In the genomic region with DNA sequence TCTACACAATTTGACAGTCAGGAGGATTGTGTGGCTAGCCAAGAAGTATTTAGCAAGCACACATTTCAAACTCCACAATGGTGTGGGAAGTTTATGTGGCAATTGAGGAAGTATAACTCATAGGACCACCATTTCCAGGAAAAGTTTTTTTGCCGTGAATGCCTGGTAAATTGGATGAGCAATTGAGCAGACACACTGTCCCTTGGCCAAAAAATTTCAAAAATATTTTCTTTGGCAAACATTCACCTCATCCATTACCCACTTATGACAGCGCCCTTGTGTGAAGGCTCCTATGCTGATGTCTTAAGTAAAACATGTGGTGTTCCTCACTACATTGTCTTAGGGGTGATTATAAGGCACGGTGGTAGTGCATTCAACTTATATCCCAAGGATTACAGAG, we compare ENCODE assay signal across 21 mouse cellular contexts. TPM values are rescaled to one million over a fixed set of nuclear protein-coding genes. Genes with fewer than 3 reads are reported as not detected.
"Had no signal": no experiment of that assay in that cellular context is flagged by ENCODE, and none has a peak within 500 bp of the region (broad histone marks: within the 10 kb centered on the region; RNA-seq: fewer than 3 reads in every experiment).

No protein-coding gene starts in this region.

- DNase-seq: lung, adult 2 months; lung, postnatal 10 days; right cerebral cortex, adult 18-20 months; right cerebral cortex, postnatal 25 days; thymus, postnatal 4 days had no signal

- H3K4me2 ChIP-seq: liver, embryonic 11.5 days; liver, embryonic 15.5 days; midbrain, embryonic 13.5 days; neural tube, embryonic 15.5 days had no signal

- H3K4me1 ChIP-seq: limb, embryonic 10.5 days; liver, embryonic 15.5 days; midbrain, embryonic 13.5 days; neural tube, embryonic 15.5 days had no signal

- H3K27me3 ChIP-seq: liver, embryonic 15.5 days; megakaryocyte, embryonic 14.5 days; midbrain, embryonic 13.5 days; neural tube, embryonic 15.5 days had no signal

- ATAC-seq: midbrain, embryonic 13.5 days had no signal

- H3K27ac ChIP-seq: kidney, postnatal 0 days; left cerebral cortex, adult 2 months; limb, embryonic 10.5 days; liver, embryonic 15.5 days; macrophage; midbrain, embryonic 13.5 days; neural tube, embryonic 15.5 days; stomach, postnatal 0 days had no signal

- H3K4me3 ChIP-seq: left cerebral cortex, adult 2 months; limb, embryonic 10.5 days; liver, embryonic 15.5 days; megakaryocyte, embryonic 14.5 days; midbrain, embryonic 13.5 days; neural tube, embryonic 15.5 days had no signal

- H3K9me3 ChIP-seq: limb, embryonic 10.5 days; liver, embryonic 15.5 days; megakaryocyte, embryonic 14.5 days; midbrain, embryonic 13.5 days; neural tube, embryonic 15.5 days had no signal

- H3K36me3 ChIP-seq: limb, embryonic 10.5 days; liver, embryonic 15.5 days; midbrain, embryonic 13.5 days; neural tube, embryonic 15.5 days had no signal

- H3K9ac ChIP-seq: liver, embryonic 15.5 days; midbrain, embryonic 13.5 days; neural tube, embryonic 15.5 days had no signal

RNA-seq across cellular contexts. Expression of a gene that starts 17.2 kb away (rescaled TPM):
- total RNA-seq: layer of hippocampus, postnatal 25 days; left cerebral cortex, adult 2 months; left cerebral cortex, postnatal 14 days; midbrain, postnatal 0 days had no signal
- polyA plus RNA-seq: kidney, postnatal 0 days; large intestine, adult 2 months; limb, embryonic 10.5 days; liver, embryonic 11.5 days; liver, embryonic 15.5 days; lung, adult 2 months; midbrain, embryonic 13.5 days; midbrain, postnatal 0 days; neural tube, embryonic 11.5 days; neural tube, embryonic 15.5 days; small intestine, adult 2 months; stomach, postnatal 0 days had no signal
